Mouse (Mus musculus) liver, embryonic 16.5 days (tissue): ENCODE measurements at regions not wholly inside any gene's neighbourhood (a gene's known extent, or its start where the extent isn't known, plus 50 kb on each side); places are given as distances from the start of the nearest gene placed in this dataset.

Source experiments
- ATAC-seq: fragments of 200-750 bp; cut with Nextera tagmentation; 2 replicates; pipeline ENCODE4 v1.8.0; 2017; ENCODE audit warnings: low read depth, mild to moderate bottlenecking, moderate number of reproducible peaks, moderate library complexity
- H3K27ac ChIP-seq: fragments of 300-500 bp; sonication (generic); 2 replicates; pipeline ENCODE4 v1.5.1; 2014; ENCODE audit warnings: mild to moderate bottlenecking, low read length
- H3K27me3 ChIP-seq: fragments of 300-500 bp; sonication (generic); 2 replicates; pipeline ENCODE4 v1.6.1; 2014; ENCODE audit warnings: low read depth, low read length, mixed read lengths; ENCODE audit not compliant: control insufficient read depth, insufficient read depth
- H3K36me3 ChIP-seq: fragments of 300-500 bp; sonication (generic); 2 replicates; pipeline ENCODE4 v1.6.1; 2014; ENCODE audit warnings: mild to moderate bottlenecking; ENCODE audit not compliant: control insufficient read depth, insufficient read depth
- H3K4me1 ChIP-seq: fragments of 300-500 bp; sonication (generic); 2 replicates; pipeline ENCODE4 v1.6.1; 2014; ENCODE audit warnings: low read depth, low read length, mixed read lengths; ENCODE audit not compliant: control insufficient read depth
- H3K4me2 ChIP-seq: fragments of 300-500 bp; sonication (generic); 2 replicates; pipeline ENCODE4 v1.6.1; 2014; ENCODE audit warnings: low read depth, low read length, mixed read lengths
- H3K4me3 ChIP-seq: fragments of 300-500 bp; sonication (generic); 2 replicates; pipeline ENCODE4 v1.5.1; 2014; ENCODE audit warnings: low read depth, mild to moderate bottlenecking, low read length
- H3K9ac ChIP-seq: fragments of 300-500 bp; sonication (generic); 2 replicates; pipeline ENCODE4 v1.6.1; 2014; ENCODE audit warnings: low read depth, low read length
- H3K9me3 ChIP-seq: fragments of 300-500 bp; sonication (generic); replicated peaks from 2 replicates; pipeline ENCODE4 v1.6.1; 2016; ENCODE audit warnings: low read length; ENCODE audit not compliant: control insufficient read depth
- WGBS: fragments of 180-500 bp; shearing (Covaris S2); extraction: QIAGEN DNeasy Blood & Tissue Kit; methylation state at CpG from one replicate; pipeline ENCODE4 v1.1.7; 2014; ENCODE audit not compliant: insufficient replicate concordance; 5-methylcytosine and 5-hydroxymethylcytosine counted together

DNA sequence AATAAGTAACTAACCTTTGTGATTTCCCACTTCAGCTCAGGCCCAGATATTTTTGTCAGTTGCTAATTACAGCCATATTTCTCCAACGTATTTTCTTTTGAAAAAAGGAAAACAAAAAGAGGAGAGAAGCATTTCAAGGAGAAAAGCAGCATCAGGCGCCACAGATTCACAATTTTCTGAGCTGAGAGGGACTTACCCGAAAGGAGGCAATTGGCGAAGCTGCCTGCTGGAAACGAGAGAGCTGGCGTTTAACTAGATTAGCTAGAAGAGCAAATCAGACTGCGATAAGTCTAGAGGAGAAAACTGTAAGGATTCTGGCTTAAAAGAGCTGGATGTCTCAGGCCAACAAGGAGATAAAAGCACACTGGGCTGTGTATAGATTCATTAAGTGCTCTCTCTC lies 937.7 kb upstream of the Zeb2 start:
- ATAC-seq, result no peak
- Histone ChIP-seq H3K27ac (no peak overlapping the region), H3K4me2 (no peak overlapping the region), H3K4me1 (no peaks in the 10 kb centered on the region), H3K9ac (no peak overlapping the region), H3K4me3 (no peak overlapping the region), H3K27me3 (no peaks in the 10 kb centered on the region), H3K9me3 (no peaks in the 10 kb centered on the region), H3K36me3 (no peaks in the 10 kb centered on the region)
- WGBS, result 62% methylated on average over 7 of the region's 7 CpGs

DNA sequence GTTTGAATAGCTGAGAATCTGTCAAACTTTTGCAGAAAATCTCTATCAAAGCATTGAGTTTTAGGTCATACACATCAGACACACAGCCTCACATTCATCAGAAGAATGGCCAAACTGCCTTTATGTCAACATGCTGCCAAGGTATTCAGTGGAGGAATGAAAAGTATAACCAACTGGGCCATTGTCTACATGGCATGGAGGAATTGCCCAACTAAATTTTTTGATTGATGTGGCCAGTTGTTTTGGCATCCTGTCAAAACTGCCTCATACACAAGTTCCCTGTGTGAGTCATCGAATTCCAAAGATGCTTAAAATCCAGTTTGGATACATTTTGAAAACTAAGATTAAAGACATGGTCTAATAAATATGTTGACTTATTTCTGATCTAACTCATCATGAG lies 904.7 kb upstream of the Zeb2 start:
- Histone ChIP-seq H3K4me1 (no peaks in the 10 kb centered on the region), H3K27me3 (no peaks in the 10 kb centered on the region), H3K27ac (no peak overlapping the region), H3K4me2 (no peak overlapping the region), H3K36me3 (no peaks in the 10 kb centered on the region), H3K9me3 (no peaks in the 10 kb centered on the region), H3K9ac (no peak overlapping the region), H3K4me3 (no peak overlapping the region)
- 57% methylated on average over 1 of the region's 1 CpGs for WGBS
- ATAC-seq, result no peak

- whole genome bisulfite sequencing, result 63% methylated on average over 3 of the region's 3 CpGs
- H3K27me3 ChIP-seq, result no peaks in the 10 kb centered on the region
- H3K4me2 ChIP-seq, result no peak overlapping the region
- no peak overlapping the region for H3K9ac ChIP-seq
- no peaks in the 10 kb centered on the region for H3K4me1 ChIP-seq
- no peak for ATAC-seq
- H3K4me3 ChIP-seq, result no peak overlapping the region
- H3K9me3 ChIP-seq, result no peaks in the 10 kb centered on the region
- H3K27ac ChIP-seq, result no peak overlapping the region
- no peaks in the 10 kb centered on the region for H3K36me3 ChIP-seq
Measured at GRCm38 (mm10) chr2:46013771-46014269, 896.6 kb upstream of the Zeb2 start.

DNA sequence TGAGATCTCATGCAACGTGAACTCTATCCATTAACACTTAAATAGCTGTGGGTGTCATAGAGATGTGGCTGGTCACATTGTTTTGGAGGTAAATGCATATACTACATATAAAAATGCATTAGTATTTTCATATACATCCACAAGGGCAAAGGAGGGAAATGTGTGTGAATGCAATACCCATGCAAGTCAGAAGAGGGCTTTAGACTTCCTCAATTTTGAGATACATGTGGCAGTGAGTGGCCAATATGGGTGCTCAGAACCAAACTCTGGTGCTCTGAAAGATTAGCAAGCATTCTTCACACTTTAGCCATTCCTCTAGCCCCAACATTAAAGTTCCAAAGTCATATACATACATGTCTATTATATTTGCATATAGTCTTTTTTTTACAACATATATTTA lies 895.5 kb upstream of the Zeb2 start:
- no peaks in the 10 kb centered on the region for H3K27me3 ChIP-seq
- no peak for ATAC-seq
- H3K27ac ChIP-seq, result no peak overlapping the region
- H3K9me3 ChIP-seq, result no peaks in the 10 kb centered on the region
- no peaks in the 10 kb centered on the region for H3K4me1 ChIP-seq
- no peak overlapping the region for H3K9ac ChIP-seq
- no peaks in the 10 kb centered on the region for H3K36me3 ChIP-seq
- no peak overlapping the region for H3K4me3 ChIP-seq
- 60% methylated on average over 1 of the region's 1 CpGs for whole genome bisulfite sequencing
- no peak overlapping the region for H3K4me2 ChIP-seq

DNA sequence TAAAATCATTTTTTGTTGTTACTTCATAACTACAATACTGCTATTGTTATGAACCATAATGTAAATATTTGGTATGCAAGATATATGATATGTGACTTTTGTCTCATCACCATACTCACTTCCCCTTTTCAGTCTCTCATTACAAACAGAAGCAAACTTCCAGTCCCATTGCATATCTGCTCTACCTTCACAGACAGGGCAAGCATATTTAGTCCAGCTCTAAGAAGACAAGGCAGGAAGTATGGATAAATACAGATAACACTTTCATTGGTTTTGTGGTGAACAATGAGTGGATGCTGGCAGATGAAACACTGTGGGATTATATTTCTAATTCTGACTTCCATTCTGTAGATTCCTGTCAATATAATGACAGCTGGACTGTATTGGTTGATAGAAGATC lies 858.0 kb upstream of the Zeb2 start:
- Histone ChIP-seq H3K36me3 (no peaks in the 10 kb centered on the region), H3K27ac (no peak overlapping the region), H3K4me3 (no peak overlapping the region), H3K9ac (no peak overlapping the region), H3K27me3 (no peaks in the 10 kb centered on the region), H3K9me3 (no peaks in the 10 kb centered on the region), H3K4me2 (no peak overlapping the region), H3K4me1 (no peaks in the 10 kb centered on the region)
- no peak for ATAC-seq

- Histone ChIP-seq H3K36me3 (no peaks in the 10 kb centered on the region), H3K9ac (no peak overlapping the region), H3K27me3 (no peaks in the 10 kb centered on the region), H3K4me3 (no peak overlapping the region), H3K27ac (no peak overlapping the region), H3K4me2 (no peak overlapping the region), H3K4me1 (no peaks in the 10 kb centered on the region), H3K9me3 (no peaks in the 10 kb centered on the region)
- WGBS, result 52% methylated on average over 5 of the region's 5 CpGs
- ATAC-seq, result no peak
Measured at GRCm38 (mm10) chr2:45968635-45969034, 851.4 kb upstream of the Zeb2 start.

DNA sequence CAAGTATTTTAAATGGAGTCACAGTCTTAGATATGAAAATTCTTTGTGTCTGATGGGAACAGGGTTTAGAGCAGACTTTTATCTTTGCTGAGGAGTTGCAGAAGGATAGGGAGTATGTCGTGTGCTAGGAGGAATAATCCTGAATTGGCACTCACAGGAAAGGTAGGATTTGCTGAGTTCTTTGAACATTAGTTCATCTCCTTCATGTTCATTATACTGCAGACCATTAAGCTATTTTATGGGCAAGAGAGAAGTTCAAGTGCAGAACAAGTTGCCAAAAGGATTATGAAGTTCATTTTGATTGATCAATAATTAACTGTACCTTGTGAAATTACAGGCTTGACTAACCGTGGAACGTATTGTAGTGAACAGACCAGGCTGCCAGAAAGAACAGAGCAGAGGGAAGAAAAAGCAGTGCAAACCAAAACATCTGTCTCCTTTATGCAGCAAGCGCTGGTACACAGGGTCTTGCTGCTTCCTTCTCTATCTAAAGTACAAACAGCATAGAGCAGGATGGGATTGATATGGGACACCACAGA lies 839.7 kb upstream of the Zeb2 start:
- no peak overlapping the region for H3K9ac ChIP-seq
- no peak overlapping the region for H3K27ac ChIP-seq
- no peaks in the 10 kb centered on the region for H3K4me1 ChIP-seq
- H3K4me3 ChIP-seq, result no peak overlapping the region
- ATAC-seq, result no peak
- H3K4me2 ChIP-seq, result no peak overlapping the region
- no peaks in the 10 kb centered on the region for H3K36me3 ChIP-seq
- no peaks in the 10 kb centered on the region for H3K9me3 ChIP-seq
- 54% methylated on average over 4 of the region's 4 CpGs for WGBS
- H3K27me3 ChIP-seq, result no peaks in the 10 kb centered on the region

GRCm38 (mm10) chr2:45948758-45949157 lies 831.6 kb upstream of the Zeb2 start:
- Histone ChIP-seq H3K36me3 (no peaks in the 10 kb centered on the region), H3K9me3 (no peaks in the 10 kb centered on the region), H3K4me3 (no peak overlapping the region), H3K9ac (no peak overlapping the region), H3K27me3 (no peaks in the 10 kb centered on the region), H3K4me2 (no peak overlapping the region), H3K4me1 (no peaks in the 10 kb centered on the region), H3K27ac (no peak overlapping the region)
- WGBS, result 31% methylated on average over 1 of the region's 1 CpGs
- no peak for ATAC-seq

DNA sequence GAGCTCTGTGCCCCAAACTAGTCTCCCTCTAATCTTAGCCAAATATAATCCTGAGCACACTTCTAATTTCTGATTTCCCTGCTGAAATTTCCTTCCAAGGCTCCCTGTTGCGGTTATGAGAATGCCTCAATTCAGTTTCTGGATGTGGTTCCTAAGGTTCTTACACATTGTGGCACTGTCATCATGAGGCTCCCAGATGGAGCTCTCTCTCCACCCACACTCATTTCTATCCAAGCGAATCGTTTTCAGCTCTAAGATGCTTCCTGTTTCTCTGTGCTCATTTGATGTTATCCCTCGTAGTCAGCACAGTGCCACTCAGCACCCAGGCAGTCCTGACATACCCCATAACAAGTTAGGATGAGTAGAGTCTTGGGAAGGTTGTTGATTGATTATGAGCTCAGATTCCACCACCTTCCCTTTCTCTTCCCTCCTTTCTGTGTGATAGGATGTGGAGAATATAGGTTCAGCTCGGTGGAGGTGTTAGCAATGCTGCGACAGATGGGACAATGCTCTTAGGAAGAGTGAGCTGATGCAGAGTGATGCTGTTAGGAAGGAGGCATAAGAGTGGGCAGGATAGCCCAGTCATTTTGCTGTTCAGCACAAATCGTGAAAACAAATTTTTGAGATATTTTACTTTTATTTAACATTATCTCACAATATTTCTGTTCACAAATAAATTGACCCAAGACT lies 808.7 kb upstream of the Zeb2 start:
- H3K9ac ChIP-seq, result no peak overlapping the region
- H3K9me3 ChIP-seq, result no peaks in the 10 kb centered on the region
- H3K4me2 ChIP-seq, result no peak overlapping the region
- no peak for ATAC-seq
- H3K4me3 ChIP-seq, result no peak overlapping the region
- no peaks in the 10 kb centered on the region for H3K27me3 ChIP-seq
- no peaks in the 10 kb centered on the region for H3K4me1 ChIP-seq
- 47% methylated on average over 7 of the region's 7 CpGs for WGBS
- no peaks in the 10 kb centered on the region for H3K36me3 ChIP-seq
- H3K27ac ChIP-seq, result no peak overlapping the region
